Mouse (Mus musculus) lung, postnatal 4 days (tissue): ENCODE data around the gene Tfe3.
A peak's percentile ranks its signal among the peaks of the same experiment; 100 is the strongest.

Experiments used
- DNase-seq, 2 experiments: peaks; one replicate each; pipeline ENCODE4 v3.0.0; 2021

Tfe3 gene

GRCm38 (mm10) chrX:7821865-7822779, 59.8 kb downstream of the Tfe3 start, which contains the start of gene Kcnd1:
Gene Kcnd1 (plus strand): TSS chrX:7822289.
- peak; percentile 20 to 49 for DNase-seq
